Mouse (Mus musculus): Measurements from ENCODE around the gene Zfp512b. TPM values are rescaled to one million over a fixed set of nuclear protein-coding genes. Genes with fewer than 3 reads are reported as not detected.

Zfp512b gene
- polyA plus RNA-seq, 1 experiment, result 8.9 TPM

- no peak for DNase-seq (ENCODE audit: low read depth, low spot score)
- 93% methylated on average over 2 of the region's 2 CpGs for WGBS
Measured at GRCm38 (mm10) chr2:181576613-181577012, 16.0 kb downstream of the Zfp512b start.

- 94% methylated on average over 7 of the region's 7 CpGs for WGBS
- no peak for DNase-seq (ENCODE audit: low read depth, low spot score)
Measured at GRCm38 (mm10) chr2:181574921-181575545, 17.6 kb downstream of the Zfp512b start.

- 87% methylated on average over 9 of the region's 9 CpGs for WGBS
- no peak for DNase-seq (ENCODE audit: low read depth, low spot score)
Measured at GRCm38 (mm10) chr2:181573961-181574360, 18.6 kb downstream of the Zfp512b start.

- DNase-seq (ENCODE audit: low read depth, low spot score), result no peak
- 96% methylated on average over 15 of the region's 15 CpGs for WGBS
Measured at GRCm38 (mm10) chr2:181572921-181573920, 19.4 kb downstream of the Zfp512b start.

- 92% methylated on average over 11 of the region's 11 CpGs for WGBS
- DNase-seq (ENCODE audit: low read depth, low spot score), result no peak
Measured at GRCm38 (mm10) chr2:181571941-181572670, 20.5 kb downstream of the Zfp512b start.

GRCm38 (mm10) chr2:181570921-181571595, 21.5 kb downstream of the Zfp512b start:
- 65% methylated on average over 6 of the region's 6 CpGs for WGBS

GRCm38 (mm10) chr2:181570375-181570774, 22.2 kb downstream of the Zfp512b start:
- DNase-seq (ENCODE audit: low read depth, low spot score), result no peak
- 88% methylated on average over 8 of the region's 8 CpGs for WGBS

More at GRCm38 (mm10) chr2:181570921-181571595, 21.5 kb downstream of the Zfp512b start:
- no peak for DNase-seq (ENCODE audit: low read depth, low spot score)

GRCm38 (mm10) chr2:181569856-181570255, 22.7 kb downstream of the Zfp512b start:
- WGBS, result 94% methylated on average over 10 of the region's 10 CpGs
- DNase-seq (ENCODE audit: low read depth, low spot score), result no peak

- WGBS, result 78% methylated on average over 7 of the region's 7 CpGs
- DNase-seq (ENCODE audit: low read depth, low spot score), result no peak
Measured at GRCm38 (mm10) chr2:181568272-181569008, 24.2 kb downstream of the Zfp512b start.

- no peak for DNase-seq (ENCODE audit: low read depth, low spot score)
- WGBS, result 89% methylated on average over 3 of the region's 3 CpGs
Measured at GRCm38 (mm10) chr2:181567338-181567737, 25.3 kb downstream of the Zfp512b start.

GRCm38 (mm10) chr2:181553772-181554171, 38.8 kb downstream of the Zfp512b start:
- DNase-seq (ENCODE audit: low read depth, low spot score), result no peak

GRCm38 (mm10) chr2:181550233-181550632, 42.4 kb downstream of the Zfp512b start:
- DNase-seq (ENCODE audit: low read depth, low spot score), result no peak
- WGBS, result 87% methylated on average over 2 of the region's 2 CpGs

GRCm38 (mm10) chr2:181548682-181549081, 43.9 kb downstream of the Zfp512b start:
- WGBS, result 79% methylated on average over 5 of the region's 5 CpGs
- DNase-seq (ENCODE audit: low read depth, low spot score), result no peak

- DNase-seq (ENCODE audit: low read depth, low spot score), result no peak
- WGBS, result 65% methylated on average over 1 of the region's 1 CpGs
Measured at GRCm38 (mm10) chr2:181548227-181548626, 44.4 kb downstream of the Zfp512b start.

- DNase-seq (ENCODE audit: low read depth, low spot score), result no peak
- 96% methylated on average over 7 of the region's 7 CpGs for WGBS
Measured at GRCm38 (mm10) chr2:181546142-181546541, 46.5 kb downstream of the Zfp512b start.

GRCm38 (mm10) chr2:181541761-181542380, 50.7 kb downstream of the Zfp512b start:
- no peak for DNase-seq (ENCODE audit: low read depth, low spot score)
- 71% methylated on average over 6 of the region's 6 CpGs for WGBS

GRCm38 (mm10) chr2:181537444-181538047, 55.1 kb downstream of the Zfp512b start:
- no peak for DNase-seq (ENCODE audit: low read depth, low spot score)
- WGBS, result 74% methylated on average over 2 of the region's 2 CpGs

- 79% methylated on average over 2 of the region's 2 CpGs for WGBS
- DNase-seq (ENCODE audit: low read depth, low spot score), result no peak
Measured at GRCm38 (mm10) chr2:181536410-181536809, 56.2 kb downstream of the Zfp512b start.
